Mouse (Mus musculus) lung, postnatal 14 days (tissue): ENCODE results near the gene Nek10.
"Not testable (repeated sequence)": the region's sequence is repeated elsewhere in the genome, so short reads cannot be mapped to it uniquely, and the experiment has no call there.

Source experiments
- DNase-seq: peaks from one replicate; pipeline ENCODE4 v3.0.0; 2021

Nek10 gene

DNA sequence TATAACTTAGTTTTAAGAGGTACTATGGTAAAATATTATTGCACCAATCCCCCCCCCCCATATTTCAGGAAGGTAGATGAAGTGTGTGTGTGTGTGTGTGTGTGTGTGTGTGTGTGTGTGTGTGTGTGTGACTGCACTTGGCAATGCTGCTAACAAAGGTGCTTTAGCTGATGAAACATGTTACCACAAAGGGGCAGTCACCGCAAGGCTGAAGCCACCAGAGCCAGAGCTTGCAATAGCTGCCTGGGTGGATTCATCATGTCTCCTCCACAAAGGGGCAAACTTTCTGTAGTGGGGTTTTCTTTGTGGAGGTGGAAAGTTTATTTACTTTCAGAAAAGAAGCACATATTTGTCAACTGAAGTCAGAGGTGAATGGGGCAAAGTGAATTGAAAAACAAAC lies 67.9 kb downstream of the Nek10 start:
- no peak for DNase-seq

DNA sequence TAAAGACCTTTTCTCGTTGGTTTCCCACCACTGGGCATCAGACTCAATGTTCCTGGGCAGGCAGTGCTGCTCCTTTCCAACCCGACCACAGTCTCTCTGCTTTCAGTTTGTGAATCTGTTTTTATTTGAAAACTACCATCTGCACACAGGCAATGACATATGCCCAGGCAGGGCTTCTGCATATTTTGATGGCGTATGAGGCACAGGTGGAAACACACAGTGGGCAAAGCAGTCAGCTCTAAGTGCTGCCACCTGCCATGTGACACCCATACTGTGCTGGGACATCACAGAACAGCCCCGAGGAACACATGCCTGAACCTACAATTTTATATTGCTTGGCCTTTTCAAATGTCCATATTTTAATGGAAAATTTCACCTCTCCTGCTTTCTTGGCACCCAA lies 68.5 kb downstream of the Nek10 start:
- no peak for DNase-seq

DNA sequence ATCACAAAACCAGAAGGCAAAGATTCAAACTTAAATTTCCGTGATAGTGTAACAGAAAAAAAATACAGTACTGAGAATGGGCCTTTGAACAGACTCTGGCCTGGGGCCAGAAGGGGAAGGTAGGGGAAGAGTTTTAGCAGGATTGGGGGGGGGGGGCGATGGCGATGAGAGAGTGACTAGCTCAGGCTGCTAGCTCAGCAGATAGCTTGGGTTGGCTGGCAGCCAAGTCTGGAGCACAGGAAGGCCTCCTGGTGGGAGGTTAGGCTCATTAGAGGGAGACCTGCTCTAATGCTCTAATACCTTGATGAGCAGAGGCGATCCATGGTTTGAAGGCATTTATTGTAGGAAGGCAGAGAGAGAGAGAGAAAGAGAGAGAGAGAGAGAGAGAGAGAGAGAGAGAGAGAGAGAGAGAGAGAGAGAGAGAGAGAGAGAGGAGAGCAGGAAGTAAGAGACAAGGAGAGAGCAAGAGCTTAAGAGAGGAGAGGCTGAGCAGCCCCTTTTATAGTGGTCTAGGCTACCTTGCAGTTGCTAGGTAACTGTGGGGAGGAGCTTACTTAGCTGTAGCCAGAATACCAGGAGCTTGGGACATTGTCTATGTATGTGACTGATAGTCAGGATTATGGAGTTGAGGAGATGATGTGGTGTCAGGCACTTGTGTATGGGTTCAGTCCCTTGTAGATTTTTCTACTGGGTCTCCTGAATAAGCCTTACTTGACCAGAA lies 90.9 kb downstream of the Nek10 start:
- DNase-seq = peak; percentile 9

DNA sequence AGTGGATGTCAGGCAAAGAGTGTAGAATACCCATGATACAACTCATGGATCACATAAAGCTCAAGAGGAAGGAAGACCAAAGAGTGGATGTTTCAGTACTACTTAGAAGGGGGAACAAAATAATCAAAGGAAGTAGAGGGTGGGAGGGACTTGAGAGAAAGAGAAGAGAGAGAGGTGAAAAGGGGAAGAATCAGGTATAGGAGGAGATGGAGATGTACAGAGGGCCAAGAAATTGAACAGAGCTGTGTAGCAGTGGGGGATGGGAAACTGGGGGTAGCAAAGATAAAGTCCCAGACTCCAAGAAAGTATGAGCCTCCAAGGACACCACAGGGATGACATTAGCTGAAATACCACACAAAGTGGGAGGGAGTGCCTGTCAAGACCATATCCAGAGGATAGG lies 91.6 kb downstream of the Nek10 start:
- DNase-seq = no peak

DNA sequence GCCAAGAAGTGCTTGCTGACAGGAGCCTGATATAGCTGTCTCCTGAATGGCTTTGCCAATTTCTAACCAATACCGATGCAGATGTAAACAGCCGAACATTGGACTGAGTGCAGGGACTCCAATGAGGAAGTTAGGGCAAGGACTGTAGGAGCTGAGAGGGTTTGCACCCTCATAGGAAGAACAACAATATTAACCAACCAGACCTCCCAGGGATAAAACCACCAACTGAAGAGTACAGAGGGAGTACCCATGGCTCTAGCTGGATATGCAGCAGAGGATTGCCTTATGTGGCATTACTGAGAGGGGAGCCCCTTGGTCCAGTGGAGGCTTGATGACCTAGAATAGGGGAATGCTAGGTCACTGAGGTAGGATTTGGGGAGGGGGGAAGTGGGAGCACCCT lies 92.1 kb downstream of the Nek10 start:
- no peak for DNase-seq

DNA sequence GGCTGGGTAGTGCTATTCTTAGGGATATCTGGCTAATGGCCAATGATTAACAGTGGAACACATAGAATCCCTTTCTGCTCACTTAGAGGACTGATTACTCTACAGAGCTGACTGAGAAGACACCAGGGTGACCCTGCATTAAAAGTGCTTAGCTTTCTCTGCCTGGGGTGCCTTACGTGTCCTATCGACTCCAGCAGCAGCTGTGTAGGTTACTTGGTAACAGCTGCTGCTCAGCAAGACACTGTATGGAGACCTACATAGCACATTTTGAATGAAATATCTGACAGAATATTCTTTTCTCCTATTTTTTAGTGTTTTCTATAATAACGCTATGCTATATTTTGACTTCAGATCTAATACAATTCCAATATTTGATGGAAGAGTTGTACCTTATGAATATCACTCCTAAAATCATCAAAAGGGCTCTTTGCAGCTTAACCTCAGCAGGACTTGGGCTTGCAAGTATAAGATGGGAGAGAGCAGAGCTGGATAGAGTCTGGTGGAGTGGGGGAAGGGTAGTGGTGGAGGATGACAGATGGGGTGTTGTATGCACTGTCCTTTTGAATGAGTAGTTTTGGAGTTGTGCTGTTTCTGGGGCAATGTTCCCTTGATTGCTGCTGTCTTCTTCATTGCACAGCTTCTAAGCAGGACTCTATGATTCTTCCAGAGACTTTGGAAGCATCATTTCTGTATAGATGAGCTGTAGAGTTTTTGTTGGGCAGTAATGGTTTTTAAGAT lies 93.4 kb downstream of the Nek10 start:
- no peak for DNase-seq

DNA sequence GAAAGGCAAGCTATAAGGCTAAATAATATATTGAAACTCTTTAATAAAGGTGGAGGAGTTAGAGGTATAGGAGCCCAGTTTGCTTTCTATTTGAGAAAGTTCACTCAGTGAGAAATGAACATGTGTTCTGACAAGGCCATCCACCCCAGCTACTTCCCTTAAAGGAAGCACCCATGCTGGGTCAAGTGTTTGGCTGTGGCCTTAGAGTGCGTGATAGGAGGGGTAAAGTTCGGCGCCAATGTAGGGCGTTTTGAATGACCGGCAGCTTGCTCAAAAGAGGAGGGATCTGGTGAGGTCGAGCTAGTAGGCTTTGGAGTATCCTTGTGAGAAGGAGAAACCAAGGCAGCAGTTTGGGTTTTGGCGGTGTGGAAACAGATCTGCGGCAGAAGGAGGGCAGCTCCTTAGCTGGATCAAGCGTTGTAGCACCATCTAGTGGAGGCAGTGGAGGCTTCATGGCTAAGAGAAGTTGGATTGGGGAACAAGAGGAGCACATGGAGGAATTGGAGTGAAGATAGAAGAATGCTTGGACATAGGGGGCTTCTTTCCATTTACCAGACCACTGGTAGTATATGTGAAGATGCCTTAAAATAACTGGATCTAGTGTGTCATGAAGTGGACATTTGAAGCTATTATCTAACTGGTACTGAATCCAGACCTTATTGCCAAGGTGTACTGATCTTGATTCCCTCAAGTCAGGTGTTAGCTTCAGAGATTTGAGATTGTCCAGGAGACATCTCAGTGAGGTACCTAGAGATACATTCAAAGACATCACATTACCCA lies 101.7 kb downstream of the Nek10 start:
- DNase-seq = peak; percentile 80

DNA sequence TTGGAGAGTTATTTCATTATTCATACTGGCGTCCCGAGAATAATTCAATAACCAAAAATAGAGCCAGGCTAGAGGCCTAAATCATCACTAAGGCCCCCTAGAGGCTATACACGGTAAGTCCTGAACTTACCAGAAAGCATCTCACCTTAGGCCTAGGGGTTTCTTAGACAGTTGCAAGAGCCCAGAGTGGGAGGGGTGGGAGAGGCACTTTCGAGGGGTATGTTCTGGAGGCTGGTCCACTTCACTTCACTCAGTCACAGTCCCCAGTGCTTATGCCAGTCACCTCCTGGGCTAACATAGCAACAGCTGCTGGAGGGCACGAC lies 102.3 kb downstream of the Nek10 start:
- DNase-seq = no peak

DNA sequence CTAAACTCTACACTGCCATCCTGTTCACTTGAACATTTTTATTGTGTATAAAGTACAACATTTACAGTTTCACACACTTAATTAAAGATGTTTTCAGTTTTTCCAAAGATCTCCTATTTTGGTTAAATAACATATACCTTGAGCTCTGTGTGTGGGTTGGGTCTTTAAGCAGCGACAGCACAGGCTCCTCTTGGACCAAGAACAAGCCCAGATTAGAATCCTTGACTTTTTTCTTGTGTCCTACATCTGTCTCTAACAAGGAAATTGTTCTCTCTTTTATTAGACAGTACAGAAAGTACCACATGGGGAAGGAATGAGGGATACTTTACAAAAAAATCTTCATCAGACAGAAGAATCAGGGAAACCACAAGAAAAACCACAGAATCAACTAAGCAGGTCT lies 122.4 kb downstream of the Nek10 start:
- no peak for DNase-seq

DNA sequence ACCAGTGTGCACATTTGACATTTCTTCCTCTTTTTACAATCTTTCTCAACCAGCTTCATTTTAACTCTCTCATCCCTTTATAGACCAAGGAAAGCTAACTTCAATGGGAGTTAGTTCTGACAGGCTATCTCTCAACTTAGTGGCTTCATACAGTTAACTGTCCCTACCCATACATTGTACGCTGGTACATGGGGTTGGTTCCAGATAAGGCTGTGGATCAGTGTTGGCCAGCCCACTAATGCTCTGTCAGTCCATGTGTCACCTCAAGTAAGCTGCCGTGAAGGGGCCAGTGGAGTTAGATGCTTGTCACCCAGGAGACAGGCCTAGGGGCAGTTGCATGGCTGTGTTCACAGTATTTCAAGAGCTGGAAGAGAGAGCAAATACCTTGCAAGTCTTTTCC lies 124.3 kb downstream of the Nek10 start:
- DNase-seq = no peak

DNA sequence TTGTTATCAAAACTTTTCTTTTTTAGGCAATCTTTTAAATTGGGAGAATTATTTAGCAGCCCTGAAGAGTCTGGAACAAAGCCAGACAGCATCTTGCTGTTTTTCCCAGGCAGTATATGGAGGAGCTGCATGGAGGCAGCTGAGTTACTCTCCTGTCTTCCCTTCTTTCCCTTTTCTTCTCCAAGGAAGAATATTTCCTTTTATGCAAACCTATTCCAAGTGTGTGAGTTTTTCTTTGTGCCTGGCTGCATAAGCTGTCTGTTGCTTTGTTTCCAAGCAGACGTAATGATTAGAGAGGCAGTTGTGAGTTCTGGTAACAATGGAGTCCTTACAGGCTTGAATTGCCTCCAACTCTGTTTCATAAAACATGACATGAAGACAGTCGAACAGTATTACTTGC lies 131.8 kb downstream of the Nek10 start:
- DNase-seq = no peak

DNA sequence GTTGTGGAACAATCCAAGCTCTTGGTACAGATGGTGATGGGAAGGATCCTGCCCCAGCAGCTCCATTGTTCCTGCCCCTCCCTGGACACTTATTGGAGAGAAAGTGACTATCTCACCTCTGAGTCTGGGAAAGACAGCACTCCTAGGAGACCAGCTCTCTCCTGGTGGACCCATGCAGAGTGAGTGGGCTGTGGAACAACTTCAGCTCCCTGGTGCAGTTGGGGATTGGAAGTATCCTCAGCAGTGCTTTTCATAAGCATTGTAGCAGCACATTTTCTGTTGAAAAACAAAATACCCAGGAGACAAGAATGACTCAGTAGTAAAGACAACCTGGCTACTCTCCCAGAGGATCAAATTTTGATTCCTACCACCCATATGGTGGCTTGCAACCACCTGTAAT lies 142.7 kb downstream of the Nek10 start:
- no peak for DNase-seq

DNA sequence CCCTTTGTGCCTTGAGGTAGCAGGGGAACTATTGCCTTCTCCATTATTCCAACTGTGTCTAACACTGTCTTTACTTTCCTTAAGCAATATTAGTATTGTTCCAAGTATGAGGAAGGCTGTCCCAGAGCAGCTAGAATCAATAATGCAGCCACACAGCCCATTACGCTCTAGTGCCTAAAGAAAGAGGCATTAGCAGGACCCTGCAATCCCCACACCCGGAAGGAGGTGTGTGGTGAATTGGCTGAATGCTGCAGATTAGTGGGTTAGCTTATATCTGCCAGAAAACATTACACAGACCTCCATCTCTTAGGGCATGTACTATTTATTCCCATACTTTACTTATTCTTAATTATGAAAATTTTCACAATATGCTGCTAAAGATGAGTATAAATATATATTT lies 145.8 kb downstream of the Nek10 start:
- no peak for DNase-seq

DNA sequence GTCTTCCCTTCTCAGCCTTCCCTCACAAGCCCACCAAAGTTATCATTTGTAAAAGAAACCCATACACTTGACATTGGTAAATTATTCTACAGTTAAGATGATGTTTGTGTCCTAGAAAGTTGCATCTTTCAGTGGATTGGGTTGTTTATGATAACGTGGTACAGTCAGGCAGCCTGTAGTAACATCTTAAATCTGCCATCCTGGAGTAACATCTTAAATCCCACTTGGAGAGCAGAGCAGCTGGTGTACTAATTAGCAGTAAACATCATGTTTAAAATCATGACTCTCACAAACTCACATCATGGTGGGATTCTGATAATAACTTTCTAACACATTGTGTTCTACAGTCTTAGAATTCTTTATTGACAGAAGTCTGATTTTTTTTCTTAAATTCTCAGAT lies 148.6 kb downstream of the Nek10 start:
- DNase-seq = no peak

DNA sequence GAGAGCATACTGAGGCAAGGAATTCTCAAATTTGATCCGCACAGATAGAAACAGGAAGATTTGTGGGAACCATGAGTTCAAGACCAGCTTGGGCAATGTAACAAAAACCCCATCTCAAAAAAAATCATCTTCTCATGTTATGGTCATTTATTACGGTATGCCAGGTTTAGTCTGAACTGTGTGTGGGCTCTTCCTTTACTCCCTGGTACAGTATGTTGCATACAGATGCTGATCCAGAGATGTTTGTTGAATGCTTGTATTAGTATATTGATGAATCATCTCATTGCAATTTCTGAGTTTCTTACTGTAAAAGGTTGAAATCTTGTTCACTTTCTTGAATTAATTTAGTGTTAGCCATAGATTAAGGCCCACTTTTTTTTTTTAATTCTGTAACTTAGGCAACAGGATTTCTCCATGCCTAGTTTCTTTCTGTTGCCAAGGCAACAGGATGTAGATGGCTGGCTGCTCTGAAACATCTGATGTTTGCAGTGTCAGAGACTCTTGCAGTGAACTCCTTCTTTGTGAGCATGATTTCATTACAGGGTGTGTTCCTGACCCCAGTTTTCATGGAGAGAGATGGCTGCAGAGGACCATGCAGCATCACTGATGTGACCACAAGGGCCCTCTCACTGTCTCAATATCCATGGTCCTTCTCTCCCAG lies 156.7 kb downstream of the Nek10 start:
- no peak for DNase-seq

DNA sequence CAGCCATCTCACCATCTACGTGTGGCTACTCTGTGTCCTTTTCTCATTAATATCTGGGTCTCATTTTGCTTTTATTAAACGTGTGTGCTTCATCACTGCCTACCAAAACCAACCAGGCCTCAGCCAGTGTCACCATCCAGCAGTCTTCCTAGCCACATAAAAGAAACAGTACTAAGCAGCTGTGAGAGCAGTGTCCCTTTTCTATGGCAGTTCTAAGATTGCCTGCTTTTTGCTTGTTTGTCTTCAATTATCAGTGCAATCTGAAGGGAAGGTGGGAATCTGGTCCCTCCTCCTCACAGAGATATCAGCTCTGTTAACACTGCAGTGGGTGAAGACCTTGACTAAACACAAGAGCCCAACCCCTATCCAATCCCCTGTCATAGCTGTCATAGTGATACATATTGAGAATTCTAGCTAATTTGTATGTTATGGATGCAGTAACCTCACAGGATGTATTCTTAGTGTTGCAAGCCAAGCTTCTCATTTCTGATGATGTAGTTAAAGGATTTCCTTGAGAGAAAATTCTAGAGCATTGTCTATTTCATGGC lies 157.3 kb downstream of the Nek10 start:
- no peak for DNase-seq

DNA sequence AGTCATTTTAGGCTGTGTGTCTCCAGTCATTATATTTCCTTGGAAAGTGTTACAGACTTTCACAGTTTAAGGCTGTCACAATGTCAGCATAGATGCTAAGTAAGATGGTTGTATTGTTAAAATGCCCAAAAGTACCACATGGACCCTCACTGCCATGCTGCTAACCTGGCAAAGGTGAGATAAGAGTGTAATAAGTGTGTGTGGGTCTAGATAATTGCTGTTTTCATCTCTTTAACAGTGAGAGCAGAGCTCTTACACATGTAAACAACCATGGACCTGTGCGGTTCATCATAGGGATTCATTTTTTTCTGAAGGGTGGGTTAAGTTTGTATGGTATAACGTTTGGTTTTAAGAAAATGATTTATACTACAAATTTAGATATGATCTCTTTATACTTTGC lies 167.4 kb downstream of the Nek10 start:
- no peak for DNase-seq

DNA sequence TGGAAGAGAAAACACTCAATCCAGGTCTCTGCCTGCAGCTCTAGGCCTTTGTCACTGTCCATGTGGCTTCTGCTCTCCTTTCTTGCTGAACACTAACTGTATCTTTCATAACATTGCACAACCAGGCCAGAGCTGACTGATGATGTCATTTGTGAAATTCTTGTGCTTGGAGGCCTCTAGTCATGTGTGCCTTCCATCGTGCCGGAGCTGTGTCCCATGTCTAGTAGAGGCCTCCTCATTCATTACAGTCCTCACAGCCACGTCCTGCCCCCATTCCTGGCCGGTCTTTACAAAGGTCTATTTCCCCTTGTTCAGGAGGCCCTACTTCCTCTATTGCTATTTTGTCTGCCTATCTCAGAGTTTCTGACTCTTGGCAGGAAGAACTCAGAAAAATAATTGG lies 167.8 kb downstream of the Nek10 start:
- no peak for DNase-seq

DNA sequence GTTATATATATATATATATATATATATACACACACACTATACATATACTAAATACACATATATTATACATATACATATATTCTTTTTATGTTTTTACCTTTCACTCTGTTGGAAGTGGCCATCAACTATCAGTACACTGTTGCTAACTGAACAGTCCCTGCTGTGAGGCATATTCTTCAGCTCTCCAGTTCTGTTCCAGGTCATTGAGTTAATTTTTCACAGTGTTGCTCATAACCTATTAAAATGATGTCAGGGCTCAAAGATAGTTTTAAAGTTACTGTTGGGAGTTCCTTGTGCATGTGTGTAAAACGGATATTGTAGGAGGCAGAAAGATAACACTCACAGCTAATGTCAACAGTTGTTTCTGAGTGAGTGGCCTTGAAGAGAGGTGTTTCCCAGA lies 170.9 kb downstream of the Nek10 start:
- DNase-seq = no peak

DNA sequence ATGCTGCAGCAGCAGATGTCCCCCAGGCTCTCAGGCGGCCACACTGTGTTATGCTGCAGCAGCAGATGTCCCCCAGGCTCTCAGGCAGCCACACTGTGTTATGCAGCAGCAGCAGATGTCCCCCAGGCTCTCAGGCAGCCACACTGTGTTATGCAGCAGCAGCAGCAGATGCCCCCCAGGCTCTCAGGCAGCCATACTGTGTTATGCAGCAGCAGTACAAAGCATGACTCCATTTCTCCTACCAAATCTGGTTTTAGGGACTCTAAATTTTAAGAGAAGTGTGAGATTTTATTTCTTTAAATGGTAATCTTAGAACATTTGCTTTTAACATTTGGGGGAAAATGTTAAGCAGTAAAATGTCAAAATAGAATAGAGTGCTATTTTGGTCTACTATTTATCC lies 180.9 kb downstream of the Nek10 start:
- not testable (repeated sequence) for DNase-seq

DNA sequence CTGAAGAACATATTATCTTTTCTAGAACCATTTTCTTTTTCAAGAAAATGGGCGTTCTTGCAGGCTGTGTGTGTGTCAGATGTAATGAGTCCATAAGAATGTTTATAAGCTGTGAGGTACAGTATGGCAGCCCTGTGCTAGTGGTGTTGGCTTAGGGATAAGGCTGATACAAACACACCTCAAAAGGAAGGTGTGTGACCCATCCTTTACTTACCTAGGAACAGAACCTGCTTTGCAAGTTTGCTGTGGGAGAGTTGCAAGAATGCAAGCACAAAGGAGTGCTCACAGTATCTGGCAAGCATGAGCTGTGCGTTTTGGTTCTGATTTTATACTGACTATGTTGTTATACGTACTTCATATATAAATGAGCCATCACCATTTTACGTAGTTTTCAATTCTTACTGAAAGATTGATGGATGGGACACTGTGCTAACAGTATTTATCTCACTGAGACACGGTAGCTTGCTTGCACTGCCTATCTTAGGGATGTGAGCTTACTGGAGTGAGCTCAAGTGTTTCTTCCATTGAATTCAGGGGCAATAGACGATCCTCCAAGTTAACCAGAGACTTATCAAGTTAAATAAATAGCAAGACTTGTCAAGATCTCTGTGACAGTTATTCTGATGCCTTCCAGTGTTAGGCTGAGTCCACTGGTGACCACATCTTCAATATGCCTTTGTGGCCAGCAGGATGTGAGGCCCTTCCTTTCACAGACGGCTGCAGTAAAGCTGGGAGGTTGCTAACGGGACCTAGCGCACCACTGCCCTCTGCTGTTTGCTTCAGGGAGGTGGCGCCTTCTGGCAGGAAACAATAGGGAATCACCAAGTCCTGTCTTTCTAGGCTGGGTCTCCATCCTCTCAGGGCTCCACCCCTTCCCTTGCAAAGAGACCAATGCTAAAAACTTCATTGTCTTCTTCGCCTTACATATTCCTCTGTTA lies 181.8 kb downstream of the Nek10 start:
- DNase-seq = peak; percentile 71

DNA sequence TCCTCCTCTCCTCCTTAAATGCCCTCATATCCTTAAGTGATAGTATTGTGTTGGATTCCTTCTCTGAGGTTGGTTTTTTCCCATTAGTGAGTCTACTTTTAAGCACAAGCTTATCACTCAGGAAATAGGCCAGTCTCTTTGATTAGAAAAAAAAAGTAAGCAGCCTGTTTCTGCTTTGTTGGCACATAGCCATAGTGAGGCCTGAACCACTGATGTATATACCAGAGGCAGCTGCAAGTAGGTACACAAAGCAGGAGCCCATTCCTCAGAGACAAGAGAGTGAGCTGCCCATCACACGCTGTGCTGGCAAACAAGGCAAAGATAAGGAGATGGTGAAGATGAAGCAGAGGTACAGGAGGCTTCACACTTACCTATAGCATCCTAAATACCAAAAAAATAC lies 184.2 kb downstream of the Nek10 start:
- no peak for DNase-seq
